Mouse (Mus musculus): ENCODE measurements around the gene Ipmk.
A peak's percentile ranks its signal among the peaks of the same experiment; 100 is the strongest.
"Not testable (repeated sequence)": the region's sequence is repeated elsewhere in the genome, so short reads cannot be mapped to it uniquely, and the experiment has no call there.

Gene Ipmk

DNA sequence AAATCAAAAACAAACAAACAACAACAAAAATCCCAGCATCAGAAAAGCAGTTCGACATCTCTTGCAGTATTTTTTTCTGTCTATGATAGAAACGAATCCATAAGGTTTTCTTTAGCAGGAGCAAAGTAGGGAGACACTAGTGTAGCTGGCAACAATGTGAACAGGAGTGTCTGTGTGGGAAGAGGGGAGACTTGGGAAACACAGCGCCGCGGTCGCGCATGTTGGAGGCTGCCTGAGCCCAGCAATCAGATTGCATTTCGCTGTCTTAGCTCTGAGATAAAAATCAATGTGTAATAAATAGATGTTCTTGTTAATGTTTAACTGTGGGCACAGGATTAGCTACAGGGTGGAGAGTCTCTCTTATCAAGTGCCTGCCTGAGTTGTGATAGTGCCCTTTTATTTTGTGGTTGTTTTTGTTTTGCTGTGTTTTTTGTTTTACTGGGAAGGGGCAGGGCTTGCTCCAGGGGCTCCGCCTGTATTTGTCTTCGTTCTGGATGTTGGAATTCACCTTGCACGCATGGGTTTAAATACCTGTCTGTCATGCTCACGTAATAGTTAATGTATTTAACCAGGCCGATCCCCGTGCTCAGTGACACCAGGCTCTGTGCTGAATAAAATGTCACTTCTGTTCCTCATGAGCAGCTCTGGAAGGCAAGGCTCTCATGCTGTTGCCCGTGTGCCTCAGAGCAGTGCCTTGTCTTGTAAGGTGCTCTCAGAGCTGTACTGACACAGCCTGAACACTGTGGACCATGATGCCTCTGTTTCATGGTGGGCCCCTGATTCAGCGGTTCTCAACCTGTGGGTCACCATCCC is 20.8 kb downstream of the Ipmk start:
- DNase-seq (ENCODE audit: inconsistent age in 2 of 2, low spot score in 1 of 2): no peak

DNA sequence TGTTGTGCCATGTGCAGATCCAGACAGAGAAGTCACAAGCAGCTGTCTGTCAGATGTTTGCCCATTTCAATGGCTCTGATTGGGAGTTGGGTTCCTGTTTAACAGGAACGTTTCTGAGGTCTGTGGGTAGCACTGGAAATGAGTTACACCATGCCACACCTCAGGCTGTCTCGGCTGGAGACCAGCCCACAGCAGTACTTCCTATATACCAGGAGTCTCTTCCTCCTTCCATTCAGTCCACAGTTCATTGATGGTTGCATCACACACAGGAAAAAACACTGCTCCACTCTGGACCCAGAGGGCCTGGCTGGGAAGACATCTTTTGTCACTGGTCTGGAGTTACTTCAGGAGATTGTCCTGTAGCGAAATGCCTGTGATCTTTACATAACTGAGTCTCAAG is 21.9 kb downstream of the Ipmk start:
- DNase-seq (ENCODE audit: inconsistent age in 2 of 2, low spot score in 1 of 2): no peak

DNA sequence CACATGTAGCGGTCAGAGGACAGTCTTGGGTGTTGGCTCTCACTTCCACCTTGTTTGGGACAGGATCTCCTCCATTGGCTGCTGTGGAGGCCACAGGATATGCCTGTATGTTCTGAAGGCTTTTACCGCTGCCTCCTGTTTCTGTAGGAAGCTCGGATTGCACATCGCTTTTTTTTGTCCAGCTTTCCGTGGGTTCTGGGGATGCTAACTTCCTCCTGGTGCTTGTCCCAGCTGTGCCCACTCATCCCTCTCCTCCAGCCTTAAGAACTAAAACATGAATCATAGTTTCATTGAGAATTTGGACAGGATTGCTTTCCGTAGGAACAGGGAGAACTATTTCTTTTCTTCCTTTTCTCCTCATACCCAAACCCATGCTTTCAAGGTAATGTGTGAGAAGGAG is 24.3 kb downstream of the Ipmk start:
- no peak for DNase-seq (ENCODE audit: inconsistent age in 2 of 2, low spot score in 1 of 2)

DNA sequence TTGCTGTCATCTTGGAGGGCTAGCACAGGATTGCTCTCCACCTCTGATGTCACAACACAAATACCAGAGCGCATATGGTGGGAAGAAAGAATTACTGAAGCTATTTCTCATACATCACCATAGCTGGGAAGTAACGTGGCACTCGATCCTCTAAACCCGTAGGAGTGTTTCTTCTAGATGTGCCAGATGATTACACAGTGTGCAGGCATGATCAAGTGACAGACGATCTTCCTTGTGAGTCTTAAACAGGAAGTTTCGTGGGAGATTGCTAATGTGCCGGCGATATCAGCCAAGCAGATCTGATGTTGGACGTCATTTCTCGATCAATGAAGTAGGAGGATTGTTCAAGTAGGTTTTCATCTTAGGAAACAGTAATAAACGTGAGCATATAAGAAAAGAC is 26.1 kb downstream of the Ipmk start:
- DNase-seq (ENCODE audit: inconsistent age in 2 of 2, low spot score in 1 of 2): no peak

DNA sequence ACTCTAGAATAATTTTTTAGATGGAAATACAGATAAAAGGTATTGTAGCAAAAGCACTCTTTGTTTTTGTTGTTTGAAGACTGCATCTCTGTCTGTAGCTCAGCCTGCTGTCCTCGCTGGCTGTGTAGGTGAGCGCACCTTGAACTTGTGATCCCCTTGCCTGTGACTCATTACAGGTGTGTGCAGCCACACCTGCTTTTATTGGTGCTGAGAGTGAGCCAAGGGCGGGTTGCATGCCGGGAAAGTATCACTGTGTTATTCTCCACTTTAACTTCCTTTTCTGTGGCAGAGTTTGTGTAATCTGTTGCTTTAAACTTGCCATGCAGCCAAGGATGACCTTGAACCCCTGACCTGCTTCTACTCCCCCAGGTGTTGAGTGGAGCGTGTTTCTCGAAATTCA is 28.5 kb downstream of the Ipmk start:
- no peak for DNase-seq (ENCODE audit: inconsistent age in 2 of 2, low spot score in 1 of 2)

DNA sequence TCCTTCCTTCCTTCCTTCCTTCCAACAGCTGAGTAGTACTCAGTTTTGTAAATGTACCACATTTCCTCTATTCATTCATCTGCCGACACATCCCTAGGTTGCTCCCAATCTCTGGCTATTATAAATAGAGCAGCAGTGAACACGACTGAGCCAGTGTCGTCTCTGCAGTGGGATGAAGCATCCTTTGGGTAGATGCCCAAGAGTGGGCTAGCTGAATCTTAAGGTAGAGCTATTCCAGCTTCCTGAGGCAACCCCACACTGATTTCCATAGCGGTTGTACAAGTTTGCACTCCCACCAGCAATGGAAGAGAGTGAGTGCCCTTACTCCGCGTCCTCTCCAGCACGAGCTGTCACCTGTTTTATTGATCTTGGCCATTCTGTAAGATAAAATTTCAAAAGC is 32.8 kb downstream of the Ipmk start:
- no peak for DNase-seq (ENCODE audit: inconsistent age in 2 of 2, low spot score in 1 of 2)

DNA sequence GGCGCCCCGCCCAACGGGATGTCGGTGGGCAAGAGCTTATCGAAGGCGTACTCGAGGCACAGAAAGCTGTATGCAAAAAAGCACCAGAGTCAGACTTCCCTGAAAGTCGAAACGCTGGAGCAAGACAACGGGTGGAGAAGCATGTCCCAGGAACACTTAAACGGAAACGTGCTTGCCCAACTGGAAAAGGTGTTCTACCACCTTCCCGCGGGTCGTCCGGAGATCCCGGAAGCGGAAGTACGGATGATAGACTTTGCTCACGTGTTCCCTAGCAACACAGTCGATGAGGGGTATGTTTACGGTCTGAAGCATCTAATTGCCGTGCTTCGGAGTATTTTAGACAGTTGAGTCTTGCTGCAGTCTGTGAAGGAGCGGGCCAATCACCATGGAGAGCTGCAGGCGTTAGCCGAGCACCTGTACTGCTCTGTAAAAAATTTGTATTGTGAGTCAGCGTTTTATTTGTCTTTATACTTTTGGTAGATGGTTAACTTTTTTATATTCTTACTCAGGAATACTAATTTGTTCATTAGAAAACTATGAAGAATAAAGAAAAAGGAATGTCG is 34.0 kb downstream of the Ipmk start:
- no peak for DNase-seq (ENCODE audit: inconsistent age in 2 of 2, low spot score in 1 of 2)

DNA sequence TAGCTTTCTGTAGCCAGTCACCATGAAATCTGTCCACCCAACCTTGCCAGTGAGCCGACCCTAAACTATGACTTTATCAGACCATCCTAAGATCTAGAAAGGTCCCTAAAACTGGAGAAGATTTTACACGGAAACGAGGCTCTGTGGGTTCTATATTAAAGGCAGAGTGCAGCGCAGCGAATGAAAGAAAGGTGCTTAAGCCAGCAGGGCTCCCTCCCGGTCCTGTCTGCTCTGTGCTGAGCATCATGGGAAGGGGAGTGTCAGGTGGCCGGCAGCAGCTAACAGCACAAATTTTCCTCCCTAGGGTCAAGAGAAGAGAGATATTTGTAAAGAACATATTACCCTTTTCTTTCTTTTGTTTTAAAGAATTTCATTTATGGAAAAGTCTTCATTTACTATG is 34.5 kb downstream of the Ipmk start:
- no peak for DNase-seq (ENCODE audit: inconsistent age in 2 of 2, low spot score in 1 of 2)

DNA sequence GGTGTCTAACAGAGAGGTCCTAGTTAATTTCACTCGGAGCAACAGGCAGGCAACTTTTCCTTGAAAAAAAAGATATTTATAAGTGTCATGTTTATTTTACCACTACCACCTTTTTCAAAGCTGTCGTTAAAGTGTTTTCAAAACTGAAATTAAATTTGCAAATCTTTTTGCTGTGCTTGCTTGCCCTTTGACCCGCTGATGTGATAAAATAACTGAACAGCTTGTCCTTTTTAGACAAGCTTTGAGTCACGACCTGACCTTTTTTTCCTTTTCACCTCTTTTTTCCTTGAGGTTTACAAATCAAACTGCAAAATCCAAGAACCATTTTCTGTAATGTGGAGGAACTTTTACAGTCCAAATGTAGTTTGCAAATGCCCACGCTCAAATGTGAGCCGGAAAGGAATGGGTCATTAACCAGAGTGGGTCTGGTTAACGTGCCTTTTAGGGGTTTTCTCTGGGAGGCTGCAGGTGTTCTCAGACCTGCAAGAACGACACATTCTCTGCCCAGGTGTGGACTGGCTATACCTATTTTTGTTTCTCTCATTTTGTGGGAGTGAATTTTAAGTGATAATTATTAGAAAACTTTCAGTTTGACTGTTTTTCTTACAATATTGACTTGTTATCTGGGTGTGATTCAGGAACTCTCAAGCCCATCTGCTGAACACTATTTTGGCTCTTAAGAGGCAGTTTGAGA is 35.4 kb downstream of the Ipmk start:
- DNase-seq (ENCODE audit: inconsistent age in 2 of 2, low spot score in 1 of 2): no peak

DNA sequence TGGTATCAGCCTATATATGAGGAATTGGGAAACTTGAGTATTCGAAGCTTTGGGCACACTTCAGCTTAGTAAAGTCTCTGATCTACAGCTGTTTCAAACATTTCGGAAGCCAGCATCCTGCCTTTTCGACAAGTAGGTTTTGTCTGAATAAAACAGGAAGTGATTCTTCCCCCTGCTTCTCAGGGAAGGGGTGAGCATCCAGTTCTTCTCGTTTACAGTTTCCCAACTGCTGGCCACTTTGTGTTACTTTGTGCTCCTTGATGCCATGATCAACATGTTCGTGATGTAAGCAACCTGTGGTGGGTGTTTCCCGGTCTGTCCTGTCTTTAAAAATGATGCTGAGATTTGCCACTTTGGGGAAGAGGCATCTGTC is 36.0 kb downstream of the Ipmk start:
- DNase-seq (ENCODE audit: inconsistent age in 2 of 2, low spot score in 1 of 2): not testable (repeated sequence)

DNA sequence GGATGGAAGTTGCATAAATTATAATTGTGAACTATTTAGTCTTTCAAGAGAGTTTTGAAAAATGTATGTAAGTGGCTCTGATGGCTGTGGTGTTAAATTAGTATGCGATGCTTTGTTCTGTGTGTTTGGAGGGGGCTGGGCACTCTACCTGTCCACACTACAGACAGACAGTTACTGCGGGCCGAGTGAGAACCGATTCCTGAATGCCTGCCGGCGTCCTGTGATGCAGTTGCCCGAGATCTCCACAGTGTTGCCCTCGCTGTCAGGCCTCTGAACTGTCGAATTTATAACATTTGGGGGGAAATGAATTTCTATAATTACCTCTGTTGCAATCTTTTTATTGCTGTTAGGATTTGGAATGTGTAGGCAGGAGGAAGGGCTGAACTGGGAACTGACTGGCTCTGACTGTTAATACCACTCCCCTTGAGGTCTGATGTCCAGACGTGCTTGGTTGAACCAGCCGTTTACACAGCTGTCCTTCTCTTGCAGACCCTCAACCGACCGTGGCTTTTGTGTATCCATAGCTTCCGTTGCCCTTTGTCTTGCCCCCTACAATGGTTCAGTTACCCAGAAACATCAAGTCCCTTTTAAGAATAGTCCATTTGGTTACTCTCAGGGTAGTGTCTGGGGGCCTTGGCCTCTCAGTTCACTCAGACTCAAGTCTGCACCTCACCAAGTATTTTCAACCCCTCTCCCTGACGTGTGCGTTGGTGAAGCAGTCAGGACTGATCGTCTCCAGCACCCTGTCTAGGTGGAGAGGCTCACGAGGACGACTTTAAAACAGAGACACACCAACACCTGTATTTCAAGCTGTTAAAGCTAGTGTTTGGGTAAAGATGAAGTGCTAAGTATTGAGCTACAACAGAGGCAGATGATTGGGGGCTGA is 36.8 kb downstream of the Ipmk start:
- no peak for DNase-seq (ENCODE audit: inconsistent age in 2 of 2, low spot score in 1 of 2)

DNA sequence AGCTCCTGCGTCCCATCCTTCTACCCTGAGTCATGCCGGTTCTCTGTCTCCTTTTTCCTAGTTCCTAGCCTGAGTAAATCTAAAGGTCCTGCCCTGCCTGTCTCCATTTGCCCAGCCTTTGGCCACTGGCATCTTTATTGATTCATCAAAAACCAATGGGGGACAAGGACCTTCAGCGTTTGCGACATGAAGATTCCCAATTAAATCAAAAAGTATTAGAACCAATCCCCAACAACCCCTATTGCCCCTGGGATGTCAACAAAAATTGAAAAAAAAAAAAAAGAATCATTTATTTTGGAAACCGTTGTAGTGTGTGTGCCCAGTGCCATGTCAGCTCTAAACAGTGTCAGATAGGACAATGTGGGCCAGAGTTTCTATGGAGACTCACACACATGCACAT is 41.7 kb downstream of the Ipmk start:
- DNase-seq (ENCODE audit: inconsistent age in 2 of 2, low spot score in 1 of 2): no peak

DNA sequence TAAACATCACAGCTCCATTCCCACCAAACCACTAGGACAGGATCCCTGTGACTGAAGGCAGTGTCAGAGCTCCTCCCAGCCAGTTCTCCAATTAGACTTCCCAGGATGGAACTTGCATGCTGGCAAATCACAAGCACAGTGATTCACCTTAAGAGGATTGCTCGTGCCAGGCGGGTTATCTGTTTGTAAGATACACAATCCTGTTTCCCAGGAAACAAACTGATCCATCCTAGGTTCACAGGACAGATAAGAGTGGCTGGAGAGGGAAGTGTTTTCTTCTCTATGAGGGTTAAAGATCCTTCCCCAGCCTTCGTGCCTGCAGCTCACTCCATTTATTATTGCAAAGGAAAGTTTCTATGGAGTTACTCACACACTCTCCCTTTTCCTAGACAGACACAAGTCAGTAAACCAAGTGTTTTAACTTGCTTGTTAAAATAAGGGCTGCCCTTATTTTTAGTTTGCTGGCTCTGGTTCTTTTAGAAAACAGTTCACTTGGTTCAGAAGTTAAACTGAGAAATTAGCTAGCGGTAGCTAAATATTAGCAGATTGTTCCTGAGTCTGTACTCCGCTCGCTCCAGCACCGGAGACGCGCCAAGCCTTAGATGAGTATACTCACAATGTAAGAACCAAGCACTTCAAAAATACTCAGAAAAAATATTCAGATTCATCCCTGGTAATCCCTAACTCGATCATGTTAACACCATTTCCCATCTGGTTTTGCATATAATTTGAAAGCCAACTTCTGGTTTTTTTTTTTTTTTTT is 51.0 kb downstream of the Ipmk start:
- no peak for DNase-seq (ENCODE audit: inconsistent age in 2 of 2, low spot score in 1 of 2)

DNA sequence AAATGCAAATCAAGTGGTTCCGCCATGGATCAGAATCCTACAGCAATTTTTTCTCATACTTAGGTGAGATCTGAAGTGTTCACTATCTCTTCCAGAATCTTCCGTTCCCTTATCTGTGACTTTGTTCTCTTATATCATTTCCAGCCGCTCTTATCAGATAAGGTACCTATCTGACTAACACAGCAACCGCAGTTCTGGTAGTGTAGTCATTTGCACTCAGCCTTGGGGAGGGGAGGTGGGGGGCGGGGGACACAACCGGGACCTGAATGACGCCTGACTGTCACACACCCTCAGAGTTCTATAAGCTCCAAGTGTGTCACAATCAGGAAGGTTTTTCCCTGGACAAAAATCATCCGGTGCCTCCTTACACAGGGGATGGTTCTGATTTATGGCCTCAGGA is 51.8 kb downstream of the Ipmk start:
- no peak for DNase-seq (ENCODE audit: inconsistent age in 2 of 2, low spot score in 1 of 2)

DNA sequence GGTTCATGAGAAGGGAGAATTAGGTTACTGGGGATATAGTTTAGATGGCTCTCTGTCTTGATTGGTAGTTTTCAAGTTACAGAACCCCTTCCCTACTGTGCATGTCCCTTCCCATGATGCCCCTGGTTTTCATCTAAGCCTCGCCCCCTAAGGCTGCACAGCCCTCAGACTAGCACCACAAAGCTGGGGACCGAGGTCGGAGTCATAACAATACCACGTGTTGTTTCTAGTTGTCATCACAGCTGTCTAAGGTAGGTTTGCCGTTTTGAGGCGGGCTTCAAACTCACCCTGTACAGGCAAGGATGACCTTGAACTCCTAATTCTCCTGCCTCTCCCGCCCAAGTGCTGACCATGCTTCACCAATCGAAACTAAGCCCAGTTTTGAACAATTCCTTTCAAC is 52.4 kb downstream of the Ipmk start:
- no peak for DNase-seq (ENCODE audit: inconsistent age in 2 of 2, low spot score in 1 of 2)

DNA sequence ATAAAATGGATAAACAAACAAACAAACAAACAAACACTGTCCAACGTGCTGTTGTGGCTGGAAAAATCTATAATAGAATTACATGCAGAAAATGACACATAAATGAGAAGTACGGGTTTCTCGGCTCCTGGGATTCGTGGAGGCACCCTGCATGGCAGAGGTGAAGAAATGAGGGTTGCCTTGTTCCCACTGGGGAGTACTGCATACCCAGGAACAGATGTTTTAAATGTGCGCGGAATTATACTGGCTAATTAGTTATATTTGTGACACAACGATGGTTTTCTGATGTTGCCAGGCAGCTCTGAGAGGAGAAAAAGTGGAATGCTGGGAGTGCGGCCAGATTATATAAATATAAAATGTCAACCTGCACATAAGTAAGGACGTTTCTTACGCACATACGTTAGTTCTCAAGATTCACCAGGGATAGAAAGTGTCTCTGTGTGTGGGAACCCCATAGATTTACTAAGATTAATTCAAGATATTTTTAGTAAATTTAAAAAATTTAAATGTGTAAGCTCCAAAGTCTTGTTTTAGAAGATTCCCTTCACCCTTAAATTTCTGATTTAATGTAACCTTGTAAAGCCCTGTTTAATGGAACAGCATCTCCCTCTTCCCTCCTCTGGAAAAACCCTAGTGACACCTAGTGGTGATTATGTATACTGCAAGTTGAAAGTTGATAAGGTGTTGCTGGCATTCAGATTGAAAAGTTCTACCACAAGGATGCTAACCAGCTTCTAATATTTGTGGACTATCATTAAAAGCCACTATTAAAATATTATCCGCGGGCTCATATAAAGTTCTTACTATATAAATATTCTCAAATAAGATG is 53.5 kb downstream of the Ipmk start:
- DNase-seq (ENCODE audit: inconsistent age in 2 of 2, low spot score in 1 of 2): peak in 1 of 2 experiments; percentile 83

DNA sequence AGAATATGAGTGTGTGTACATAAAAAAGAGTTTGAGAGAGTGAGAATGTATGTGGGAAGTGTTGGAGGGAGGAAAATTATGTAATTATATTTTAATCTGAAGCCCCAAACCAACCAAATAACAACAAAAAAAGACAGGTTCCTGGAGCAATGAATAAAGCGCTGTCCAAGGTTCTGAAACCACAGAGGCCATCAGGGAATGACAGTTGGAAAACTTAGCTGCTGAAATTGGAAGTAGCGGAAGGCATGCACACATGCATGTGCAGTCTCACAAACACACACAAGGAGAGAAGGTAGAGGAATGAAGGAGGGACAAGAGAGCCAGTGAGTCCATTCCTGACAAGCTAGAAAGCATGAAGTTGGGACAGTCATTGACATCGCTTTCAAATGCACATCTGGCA is 56.1 kb downstream of the Ipmk start:
- peak in 1 of 2 experiments; percentile 33 for DNase-seq (ENCODE audit: inconsistent age in 2 of 2, low spot score in 1 of 2)

DNA sequence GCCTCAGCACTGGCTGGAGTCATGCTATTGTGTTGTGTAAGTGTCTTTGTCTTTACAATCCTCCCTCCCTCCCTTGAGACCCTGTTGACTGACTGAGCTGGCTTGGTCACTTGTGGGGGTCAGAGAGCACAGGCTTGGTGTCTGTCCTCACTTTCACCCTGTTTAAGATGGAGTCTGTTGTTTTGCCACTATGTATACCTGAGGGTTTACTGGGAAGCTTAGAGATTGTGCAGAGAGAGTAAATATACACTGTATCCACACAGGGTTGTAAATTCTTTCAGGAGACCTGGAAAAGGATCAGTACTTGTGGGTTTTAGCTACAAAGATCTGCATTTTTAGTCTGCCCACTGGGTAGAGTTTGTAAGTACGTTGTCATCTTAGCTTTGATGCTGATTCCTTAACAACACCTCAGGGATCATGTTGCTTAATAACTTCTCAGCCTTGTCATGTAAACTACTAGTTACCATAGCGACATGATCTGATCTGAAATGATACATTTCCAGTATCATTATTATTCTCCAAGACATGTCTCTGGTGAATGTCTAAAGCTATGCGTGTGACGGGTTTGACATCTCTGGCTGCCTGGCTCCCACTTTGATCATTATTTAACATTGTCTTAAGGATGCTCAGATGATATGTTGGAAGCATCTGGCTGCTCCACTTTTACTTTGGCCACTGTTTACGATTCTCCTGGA is 58.1 kb downstream of the Ipmk start:
- no peak for DNase-seq (ENCODE audit: inconsistent age in 2 of 2, low spot score in 1 of 2)

DNA sequence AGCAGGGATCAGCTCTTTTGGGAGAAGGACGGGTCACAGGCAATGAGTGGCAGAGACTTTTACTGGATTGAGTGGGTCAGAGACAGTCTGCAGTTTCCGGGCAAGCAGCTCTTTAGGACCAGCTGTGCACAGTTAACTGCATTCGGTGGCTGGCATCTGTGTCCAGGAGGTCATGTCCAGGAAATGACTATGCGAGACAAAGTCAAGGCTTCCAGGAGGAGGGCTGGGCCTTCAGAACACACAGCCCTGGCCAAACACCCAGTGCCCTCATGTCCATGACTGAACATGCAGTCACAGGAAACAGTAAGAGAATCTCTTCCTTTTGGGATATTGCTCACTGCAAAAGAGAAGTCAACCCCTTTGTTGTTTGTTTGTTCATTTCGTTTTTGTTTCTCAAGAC is 62.4 kb downstream of the Ipmk start:
- no peak for DNase-seq (ENCODE audit: inconsistent age in 2 of 2, low spot score in 1 of 2)
